Mouse (Mus musculus) urinary bladder, adult 18-20 months (tissue): ENCODE measurements around the gene Ergic1.
A peak's percentile ranks its signal among the peaks of the same experiment; 100 is the strongest.

Source experiments
- DNase-seq, 2 experiments: peaks; one replicate each; pipeline ENCODE4 v3.0.0; 2022; ENCODE audit warnings: low spot score in 2 of 2, mixed read lengths in 2 of 2

Gene Ergic1

GRCm38 (mm10) chr17:26660192-26660912 lies 99.1 kb downstream of the Ergic1 start:
- DNase-seq: peak; percentile 61 to 72

- DNase-seq: no peak
These were observed 100.9 kb downstream of the Ergic1 start for GRCm38 (mm10) chr17:26662204-26662603.

GRCm38 (mm10) chr17:26662978-26663683 lies 101.8 kb downstream of the Ergic1 start, which contains the start of gene Atp6v0e:
Gene Atp6v0e (plus strand): TSS chr17:26663231.
- DNase-seq: peak; percentile 86 to 87

GRCm38 (mm10) chr17:26665600-26665999 lies 104.3 kb downstream of the Ergic1 start:
- DNase-seq: no peak

- no peak for DNase-seq
These were observed 110.0 kb downstream of the Ergic1 start for GRCm38 (mm10) chr17:26671268-26671667.

- DNase-seq: no peak
These were observed 114.6 kb downstream of the Ergic1 start for GRCm38 (mm10) chr17:26675845-26676244.

- peak; percentile 86 to 90 for DNase-seq
These were observed 114.9 kb downstream of the Ergic1 start for GRCm38 (mm10) chr17:26676252-26676615.

GRCm38 (mm10) chr17:26676616-26677376 lies 115.5 kb downstream of the Ergic1 start:
- DNase-seq: peak in 1 of 2 experiments; percentile 68

GRCm38 (mm10) chr17:26677711-26678637 lies 116.7 kb downstream of the Ergic1 start:
- peak in 1 of 2 experiments; percentile 19 for DNase-seq

GRCm38 (mm10) chr17:26681276-26681675 lies 120.0 kb downstream of the Ergic1 start:
- no peak for DNase-seq

GRCm38 (mm10) chr17:26686334-26687000 lies 125.2 kb downstream of the Ergic1 start:
- no peak for DNase-seq

- no peak for DNase-seq
These were observed 127.8 kb downstream of the Ergic1 start for GRCm38 (mm10) chr17:26688795-26689735.

- DNase-seq: no peak
These were observed 128.5 kb downstream of the Ergic1 start for GRCm38 (mm10) chr17:26689810-26690209.

GRCm38 (mm10) chr17:26690236-26690635 lies 128.9 kb downstream of the Ergic1 start:
- DNase-seq: no peak

GRCm38 (mm10) chr17:26691110-26691509 lies 129.8 kb downstream of the Ergic1 start:
- no peak for DNase-seq

GRCm38 (mm10) chr17:26693424-26693823 lies 132.1 kb downstream of the Ergic1 start:
- DNase-seq: no peak

- no peak for DNase-seq
These were observed 132.9 kb downstream of the Ergic1 start for GRCm38 (mm10) chr17:26694171-26694570.

GRCm38 (mm10) chr17:26695193-26695592 lies 133.9 kb downstream of the Ergic1 start:
- DNase-seq: no peak

- DNase-seq: no peak
These were observed 137.6 kb downstream of the Ergic1 start for GRCm38 (mm10) chr17:26698846-26699245.
